Mouse (Mus musculus) heart, embryonic 14.5 days (tissue): ENCODE results near the gene Sfn. TPM values are rescaled to one million over a fixed set of nuclear protein-coding genes. Genes with fewer than 3 reads are reported as not detected.

ENCODE experiments used
- ATAC-seq: fragments of 200-750 bp; cut with Nextera tagmentation; 2 replicates; pipeline ENCODE4 v1.8.0; 2017; ENCODE audit warnings: low read depth, moderate TSS enrichment; ENCODE audit not compliant: insufficient number of reproducible peaks, insufficient read depth, low FRiP score
- H3K27ac ChIP-seq, 2 experiments: fragments of 200-500 bp in 1 of 2; fragments of 300-500 bp in 1 of 2; sonication (generic) in 1 of 2; replicated peaks in 1 of 2; 2 replicates each; pipeline ENCODE4 v1.5.1; 2012 to 2014; ENCODE audit warnings: low read depth in 2 of 2, low read length in 2 of 2, control low read depth in 1 of 2, mild to moderate bottlenecking in 1 of 2, mixed read lengths in 1 of 2; ENCODE audit not compliant: control insufficient read depth in 1 of 2, insufficient read depth in 1 of 2
- H3K27me3 ChIP-seq: fragments of 300-500 bp; sonication (generic); 2 replicates; pipeline ENCODE4 v1.6.1; 2014; ENCODE audit warnings: mild to moderate bottlenecking, low read length, control low read depth; ENCODE audit not compliant: control insufficient read depth, insufficient read depth
- H3K36me3 ChIP-seq: fragments of 300-500 bp; sonication (generic); 2 replicates; pipeline ENCODE4 v1.6.1; 2014; ENCODE audit warnings: mild to moderate bottlenecking, control low read depth, low read length, mixed read lengths; ENCODE audit not compliant: control insufficient read depth, insufficient read depth
- H3K4me1 ChIP-seq, 2 experiments: fragments of 200-500 bp in 1 of 2; fragments of 300-500 bp in 1 of 2; sonication (generic) in 1 of 2; 2 replicates each; pipeline ENCODE4 v1.6.1; 2012 to 2014; ENCODE audit warnings: low read length in 2 of 2, control low read depth in 1 of 2, mixed read lengths in 1 of 2; ENCODE audit not compliant: control insufficient read depth in 2 of 2, insufficient read depth in 2 of 2
- H3K4me2 ChIP-seq: fragments of 300-500 bp; sonication (generic); 2 replicates; pipeline ENCODE4 v1.6.1; 2014; ENCODE audit warnings: mild to moderate bottlenecking, low read length
- H3K4me3 ChIP-seq, 2 experiments: fragments of 200-500 bp in 1 of 2; fragments of 300-500 bp in 1 of 2; sonication (generic) in 1 of 2; 2 replicates each; pipeline ENCODE4 v1.5.1; 2012 to 2014; ENCODE audit warnings: low read length in 2 of 2, mild to moderate bottlenecking in 2 of 2, control low read depth in 1 of 2, low read depth in 1 of 2, moderate library complexity in 1 of 2; ENCODE audit not compliant: control insufficient read depth in 1 of 2, insufficient read depth in 1 of 2
- H3K9ac ChIP-seq: fragments of 300-500 bp; sonication (generic); 2 replicates; pipeline ENCODE4 v1.6.1; 2014; ENCODE audit warnings: mild to moderate bottlenecking, low read length
- H3K9me3 ChIP-seq: fragments of 300-500 bp; sonication (generic); 2 replicates; pipeline ENCODE4 v1.6.1; 2016; ENCODE audit warnings: low read length, control low read depth; ENCODE audit not compliant: control insufficient read depth
- WGBS: fragments of 180-500 bp; shearing (Covaris S2); extraction: QIAGEN DNeasy Blood & Tissue Kit; methylation state at CpG from one replicate; pipeline ENCODE4 v1.1.7; 2014; 5-methylcytosine and 5-hydroxymethylcytosine counted together
- polyA plus RNA-seq: library from polyadenylated mRNA; unstranded; fragments of >200 nt; fragmentation: Nextera tagmentation; extraction: Ambion mirVana; gene quantifications from 2 replicates; pipeline ENCODE4 v1.2.1, GENCODE M21; 2014

Gene Sfn
- polyA plus RNA-seq, 1 experiment from 2014 or later, result 1.4 TPM

DNA sequence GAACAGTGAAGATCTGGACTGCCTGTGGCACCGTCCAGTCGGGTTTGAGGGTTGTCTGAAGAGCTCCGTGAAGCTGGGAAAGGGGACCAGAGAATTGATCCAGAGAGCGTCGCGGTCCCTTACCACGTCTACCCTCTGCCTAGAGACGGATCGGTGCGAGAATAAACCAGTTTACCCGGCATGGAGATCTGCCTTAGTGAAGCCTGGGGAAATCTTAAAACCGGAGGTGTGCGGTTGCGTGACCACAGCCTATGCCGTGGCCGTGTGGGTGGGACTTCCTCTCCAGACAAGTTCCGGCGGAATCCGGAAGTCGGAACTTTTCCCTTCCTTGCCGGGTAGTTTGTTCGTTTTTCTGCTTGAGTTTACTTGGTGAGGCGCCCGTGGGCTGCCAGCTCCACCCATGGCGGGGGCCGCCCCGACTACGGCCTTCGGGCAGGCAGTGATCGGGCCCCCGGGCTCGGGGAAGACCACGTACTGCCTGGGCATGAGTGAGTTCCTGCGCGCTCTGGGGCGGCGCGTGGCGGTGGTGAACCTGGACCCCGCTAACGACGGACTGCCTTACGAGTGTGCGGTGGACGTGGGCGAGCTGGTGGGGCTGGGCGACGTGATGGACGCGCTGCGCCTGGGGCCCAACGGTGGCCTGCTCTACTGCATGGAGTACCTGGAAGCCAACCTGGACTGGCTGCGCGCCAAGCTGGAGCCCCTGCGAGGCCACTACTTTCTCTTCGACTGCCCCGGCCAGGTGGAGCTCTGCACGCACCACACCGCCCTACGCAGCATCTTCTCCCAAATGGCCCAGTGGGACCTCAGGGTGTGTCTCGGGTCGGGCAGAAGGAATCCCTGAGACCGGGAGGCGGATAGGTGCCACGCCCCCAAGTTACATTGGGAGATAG lies 17.7 kb downstream of the Sfn start, which contains the start of gene Gpn2:
Gene Gpn2 (plus strand): TSS at position 304 of the 893 bp plus-strand sequence.
- peak within 1 kb of the TSS; percentile 79 to 90 for H3K4me3 ChIP-seq
- peak within 1 kb of the TSS; percentile 75 to 82 for H3K27ac ChIP-seq
- no peaks in the 10 kb centered on the region for H3K9me3 ChIP-seq
- H3K9ac ChIP-seq, result peak within 1 kb of the TSS; percentile 94
- peaks cover 68% of the 10 kb centered on the region for H3K36me3 ChIP-seq
- H3K4me1 ChIP-seq, result peaks cover 3 to 14% of the 10 kb centered on the region in 2 experiments; a peak in 3 of 4 replicates
- 3% methylated on average over 64 of the region's 65 CpGs for WGBS
- H3K4me2 ChIP-seq, result peak within 1 kb of the TSS; percentile 99
- peak; percentile 41; the same call in 1 of the 2 replicates for ATAC-seq
- no peaks in the 10 kb centered on the region for H3K27me3 ChIP-seq

DNA sequence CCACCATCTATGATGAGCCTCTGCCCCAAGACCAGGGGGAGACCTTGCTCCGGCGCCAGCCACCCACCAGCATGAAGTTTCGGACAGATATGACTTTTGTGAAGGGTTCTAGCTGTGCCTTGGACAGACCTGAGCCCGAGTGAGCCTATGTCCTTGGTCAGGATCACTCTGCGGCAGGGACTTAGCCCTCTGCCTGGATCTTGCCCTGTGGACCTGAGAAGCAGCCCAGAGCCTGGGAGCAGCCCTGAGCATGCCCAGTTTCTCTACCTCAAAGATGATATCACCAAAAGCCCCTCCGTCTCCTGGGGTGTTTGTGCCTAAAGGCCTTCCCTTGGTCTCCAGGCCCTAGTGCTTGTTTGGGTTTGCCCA lies 18.3 kb downstream of the Sfn start:
- H3K9ac ChIP-seq, result peak overlapping the region; percentile 94
- H3K36me3 ChIP-seq, result peaks cover 68% of the 10 kb centered on the region
- H3K27ac ChIP-seq, result peak overlapping the region; percentile 75 to 82
- H3K9me3 ChIP-seq, result no peaks in the 10 kb centered on the region
- H3K4me1 ChIP-seq, result peaks cover 3 to 14% of the 10 kb centered on the region in 2 experiments; a peak in 3 of 4 replicates
- peak overlapping the region; percentile 99 for H3K4me2 ChIP-seq
- WGBS, result 49% methylated on average over 6 of the region's 6 CpGs
- ATAC-seq, result no peak
- H3K4me3 ChIP-seq, result peak overlapping the region; percentile 79 to 90
- no peaks in the 10 kb centered on the region for H3K27me3 ChIP-seq

DNA sequence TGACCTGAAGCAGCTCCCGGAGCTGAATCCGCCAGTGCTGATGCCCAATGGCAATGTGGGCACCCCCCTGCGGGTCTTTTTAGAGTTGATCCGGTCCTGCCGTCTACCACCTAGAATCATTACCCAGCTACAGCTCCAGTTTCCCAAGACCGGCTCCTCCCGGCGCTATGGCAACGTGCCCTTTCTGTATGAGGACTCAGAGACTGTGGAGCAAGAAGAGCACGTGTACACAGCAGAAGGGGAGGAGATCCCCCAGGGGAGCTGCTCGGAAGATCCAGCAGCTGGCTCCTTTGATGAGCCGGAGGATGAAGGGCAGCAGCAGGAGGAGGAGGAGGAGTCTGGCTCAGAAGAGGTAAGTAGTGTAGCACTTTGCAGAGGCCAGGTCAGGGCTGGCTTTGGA lies 24.0 kb downstream of the Sfn start:
- 81% methylated on average over 12 of the region's 12 CpGs for WGBS
- Histone ChIP-seq H3K4me3 (no peak overlapping the region), H3K27me3 (no peaks in the 10 kb centered on the region), H3K27ac (no peak overlapping the region), H3K9ac (no peak overlapping the region), H3K9me3 (no peaks in the 10 kb centered on the region), H3K36me3 (peaks cover 49% of the 10 kb centered on the region), H3K4me2 (no peak overlapping the region), H3K4me1 (peaks cover 6 to 13% of the 10 kb centered on the region in 2 experiments; a peak in 3 of 4 replicates)
- ATAC-seq, result no peak

DNA sequence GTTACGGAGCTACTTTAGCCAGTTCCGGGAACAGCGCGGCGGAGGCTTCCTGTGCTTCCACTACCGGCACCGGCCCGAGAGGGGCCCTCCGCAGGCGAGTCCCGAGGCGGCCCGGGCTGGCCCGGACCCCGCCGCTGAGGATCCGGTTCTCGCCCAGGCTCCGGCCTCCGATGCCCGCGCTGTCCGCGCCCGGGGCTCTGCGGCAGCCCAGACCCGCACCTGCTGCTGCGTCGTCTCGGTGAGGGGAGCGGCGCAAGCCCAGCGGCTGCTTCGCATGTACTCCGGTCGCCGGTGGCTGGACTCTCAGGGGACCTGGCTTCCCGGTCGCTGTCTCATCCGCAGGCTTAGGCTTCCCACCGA lies 27.1 kb downstream of the Sfn start:
- H3K4me2 ChIP-seq, result peak overlapping the region; percentile 90
- no peak overlapping the region for H3K27ac ChIP-seq
- peak overlapping the region; percentile 84 to 91 for H3K4me3 ChIP-seq
- H3K36me3 ChIP-seq, result peaks cover 22% of the 10 kb centered on the region
- WGBS, result under 1% methylated on average over 41 of the region's 41 CpGs
- peak; percentile 40 for ATAC-seq
- H3K9ac ChIP-seq, result peak overlapping the region; percentile 87
- H3K27me3 ChIP-seq, result no peaks in the 10 kb centered on the region
- H3K9me3 ChIP-seq, result no peaks in the 10 kb centered on the region
- peaks cover 6 to 13% of the 10 kb centered on the region in 2 experiments; a peak in 3 of 4 replicates for H3K4me1 ChIP-seq

DNA sequence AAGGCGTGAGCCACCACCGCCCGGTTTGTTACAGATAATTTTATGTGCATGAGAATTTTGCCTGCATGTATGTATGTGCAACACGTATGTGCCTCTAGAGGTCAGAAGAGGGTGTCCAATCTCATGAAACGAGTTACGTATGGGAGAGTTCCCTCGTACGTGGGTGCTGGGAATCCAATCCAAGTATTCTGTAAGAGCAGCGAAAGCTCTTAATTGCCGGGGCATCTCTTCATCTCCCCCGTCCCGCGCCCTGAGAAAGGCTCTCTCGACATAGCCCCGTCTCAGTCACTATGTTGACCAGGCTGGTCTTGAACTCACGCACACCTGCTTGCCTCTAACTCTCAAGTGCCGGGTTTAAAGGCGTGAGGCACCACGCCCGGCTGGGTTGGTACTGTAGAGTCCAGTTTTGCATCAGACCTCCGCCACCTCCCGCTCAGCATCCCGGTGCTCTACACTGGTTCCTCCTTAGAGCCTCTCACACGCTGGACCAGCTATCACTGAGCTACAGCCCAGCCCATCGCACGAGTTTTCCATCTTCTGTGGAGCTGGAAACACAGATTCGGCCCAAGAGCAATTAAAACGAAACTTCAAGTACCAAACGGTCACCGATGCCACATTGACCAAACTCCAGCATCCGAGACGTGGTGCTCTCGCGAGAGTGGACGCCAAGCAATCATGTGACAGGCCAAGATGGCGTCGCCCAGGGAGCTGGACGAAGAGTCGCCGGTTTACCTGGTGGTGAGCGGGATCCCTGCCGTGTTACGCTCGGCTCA lies 27.7 kb downstream of the Sfn start, which contains the start of gene Gpatch3:
Gene Gpatch3 (plus strand): TSS at position 676 of the 773 bp plus-strand sequence.
- H3K4me2 ChIP-seq, result peak within 1 kb of the TSS; percentile 90
- H3K9me3 ChIP-seq, result no peaks in the 10 kb centered on the region
- 7% methylated on average over 44 of the region's 44 CpGs for WGBS
- peak within 1 kb of the TSS; percentile 73 to 84 for H3K27ac ChIP-seq
- H3K36me3 ChIP-seq, result peaks cover 16% of the 10 kb centered on the region
- peak within 1 kb of the TSS; percentile 87 for H3K9ac ChIP-seq
- no peaks in the 10 kb centered on the region for H3K27me3 ChIP-seq
- peak within 1 kb of the TSS; percentile 84 to 91 for H3K4me3 ChIP-seq
- peaks cover 6 to 13% of the 10 kb centered on the region in 2 experiments; a peak in 3 of 4 replicates for H3K4me1 ChIP-seq
- ATAC-seq, result peak; percentile 77

DNA sequence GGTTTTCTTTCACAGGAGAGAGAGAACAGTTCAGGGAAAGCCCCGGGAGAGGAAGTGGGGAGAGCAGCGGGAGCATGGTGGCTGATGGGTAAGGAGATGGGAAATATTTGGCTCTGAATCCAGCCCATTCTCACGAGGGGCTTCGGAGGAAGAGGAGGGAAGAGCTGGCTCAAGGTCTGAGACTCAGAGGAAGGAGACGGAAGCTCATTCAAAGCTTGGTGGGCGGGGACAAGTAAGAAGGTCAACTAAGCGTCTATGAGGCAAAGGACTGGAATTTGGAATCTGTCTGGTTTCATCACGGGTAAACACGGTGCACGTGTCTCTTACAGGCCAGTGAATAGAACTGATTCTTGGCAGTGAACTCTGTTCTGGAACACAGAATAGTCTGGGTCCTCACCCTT lies 31.9 kb downstream of the Sfn start:
- H3K9ac ChIP-seq, result no peak overlapping the region
- no peak overlapping the region for H3K4me2 ChIP-seq
- H3K9me3 ChIP-seq, result no peaks in the 10 kb centered on the region
- no peak for ATAC-seq
- no peak overlapping the region for H3K27ac ChIP-seq
- 46% methylated on average over 10 of the region's 10 CpGs for WGBS
- no peak overlapping the region for H3K4me3 ChIP-seq
- H3K4me1 ChIP-seq, result peaks cover 4 to 6% of the 10 kb centered on the region in 2 experiments; a peak in 3 of 4 replicates
- no peaks in the 10 kb centered on the region for H3K27me3 ChIP-seq
- H3K36me3 ChIP-seq, result no peaks in the 10 kb centered on the region

DNA sequence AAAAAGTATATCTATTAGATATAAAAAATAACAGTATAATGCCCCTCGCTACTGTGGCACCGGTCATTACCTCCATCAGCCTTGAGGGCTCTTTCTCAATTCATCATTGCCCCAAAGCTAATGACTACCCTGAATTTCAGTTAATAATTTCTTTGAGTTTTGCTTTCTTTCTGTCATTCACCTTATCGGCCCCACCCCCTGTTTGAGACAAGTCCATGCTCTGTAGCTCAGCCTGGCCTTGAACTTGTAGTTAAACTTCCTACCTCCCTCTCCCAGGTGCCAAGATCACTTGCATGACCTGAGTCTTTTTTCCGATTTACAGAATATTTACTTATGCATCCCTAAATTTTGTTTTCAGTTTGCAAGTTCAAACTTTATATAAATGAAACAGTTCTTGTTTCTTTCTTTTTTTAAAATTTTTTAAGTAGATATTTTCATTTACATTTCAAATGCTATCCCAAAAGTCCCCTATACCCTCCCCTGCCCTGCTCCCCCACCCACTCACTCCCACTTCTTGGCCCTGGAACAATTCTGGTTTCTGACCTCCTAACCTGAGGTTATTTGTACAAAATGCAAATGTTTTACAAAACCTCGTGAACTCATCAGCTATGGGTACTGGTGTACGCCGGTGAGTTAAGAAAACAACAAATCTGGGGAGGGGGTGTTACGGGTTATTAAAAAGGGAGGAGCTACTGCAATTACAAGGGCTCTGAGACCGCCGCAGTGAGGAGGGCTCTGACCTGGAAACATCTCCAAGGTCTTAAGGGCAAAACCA lies 32.5 kb downstream of the Sfn start:
- WGBS, result 84% methylated on average over 10 of the region's 10 CpGs

More for the DNA sequence above, 32.5 kb downstream of the Sfn start:
- no peak overlapping the region for H3K9ac ChIP-seq
- no peaks in the 10 kb centered on the region for H3K9me3 ChIP-seq
- no peaks in the 10 kb centered on the region for H3K27me3 ChIP-seq
- H3K4me2 ChIP-seq, result no peak overlapping the region
- no peak for ATAC-seq
- H3K4me3 ChIP-seq, result no peak overlapping the region
- no peak overlapping the region for H3K27ac ChIP-seq
- peaks cover 4% of the 10 kb centered on the region in 2 experiments; a peak in 2 of 4 replicates for H3K4me1 ChIP-seq
- no peaks in the 10 kb centered on the region for H3K36me3 ChIP-seq
